Mouse (Mus musculus): ENCODE measurements at regions not wholly inside any gene's neighbourhood (a gene's known extent, or its start where the extent isn't known, plus 50 kb on each side); places are given as distances from the start of the nearest gene placed in this dataset.

- TF ChIP-seq POLR2A (IDR thresholded peaks at IDR 0.05; ENCODE audit: low read depth, low read length): no peak
- no peak for TF ChIP-seq CTCF (IDR thresholded peaks at IDR 0.05; ENCODE audit: extremely low read depth, insufficient read length, insufficient replicate concordance, low read depth, low read length)
Measured at GRCm38 (mm10) chr5:77546001-77546620, 138.3 kb upstream of the Igfbp7 start.

All from small intestine, adult 2 months (tissue).